Mouse (Mus musculus) neutrophil, adult 5-6 weeks (primary cell): ENCODE data around the gene Gm21860. TPM values are rescaled to one million over a fixed set of nuclear protein-coding genes. Genes with fewer than 3 reads are reported as not detected.
"Not testable (repeated sequence)": the region's sequence is repeated elsewhere in the genome, so short reads cannot be mapped to it uniquely, and the experiment has no call there.

ENCODE experiments used
- ATAC-seq: fragments of 151-379, 151-347 bp; 2 replicates; pipeline ENCODE4 v1.8.0; 2017; ENCODE audit warnings: mild to moderate bottlenecking, moderate TSS enrichment; ENCODE audit not compliant: insufficient number of reproducible peaks, poor library complexity, low FRiP score, severe bottlenecking; ENCODE audit errors: extremely low read depth
- total RNA-seq: library from RNA; stranded (forward); fragments of 200-1000 nt; gene quantifications from 2 replicates; pipeline ENCODE4 v1.2.3, GENCODE M21; 2017

Gene Gm21860
- total RNA-seq, 1 experiment from 2014 or later, result not detected

DNA sequence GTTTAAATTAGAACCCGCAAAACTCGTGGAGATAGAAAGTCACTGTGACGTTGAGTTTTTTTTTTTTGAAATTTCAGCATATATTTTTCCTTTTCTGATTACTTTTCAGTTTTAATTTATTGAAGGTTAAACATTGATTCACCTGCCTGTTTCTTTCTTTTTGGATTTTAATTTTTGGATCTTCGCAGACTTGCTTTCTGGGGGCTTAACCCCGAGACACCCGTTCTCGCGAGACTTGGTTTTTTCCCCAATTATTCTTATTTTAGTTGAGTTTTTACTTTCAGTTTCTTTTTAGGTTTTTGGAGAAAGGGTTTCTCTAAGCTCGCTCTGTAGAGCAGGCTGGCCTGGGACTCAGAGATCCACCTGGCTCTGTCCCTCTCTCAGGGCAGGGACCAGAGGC lies 36.6 kb downstream of the Gm21860 start:
- ATAC-seq, result not testable (repeated sequence)

DNA sequence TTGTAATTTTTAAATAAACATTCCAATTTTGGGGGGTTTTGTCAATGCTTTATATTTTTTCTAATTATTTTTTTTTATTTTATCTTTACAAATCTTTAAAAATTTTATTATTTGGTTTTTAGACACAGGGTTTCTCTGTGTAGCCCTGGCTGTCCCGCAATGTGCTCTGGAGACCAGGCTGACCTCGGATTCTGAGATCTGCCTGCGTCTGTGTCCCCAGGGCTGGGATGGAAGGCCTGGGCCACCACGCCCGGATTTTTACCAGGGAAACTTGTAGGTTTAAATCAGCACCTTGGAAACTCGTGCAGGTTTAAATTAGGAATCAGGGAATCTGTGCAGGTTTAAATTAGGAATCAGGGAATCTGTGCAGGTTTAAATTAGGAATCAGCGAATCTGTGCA lies 37.1 kb downstream of the Gm21860 start:
- not testable (repeated sequence) for ATAC-seq

Other genes starting within 250 kb of the Gm21860 start
- gene Gm47283, start 29.9 kb upstream of the Gm21860 start, total RNA-seq, result not detected in 2 replicates
- not detected in 2 replicates for gene Gm21748, start 84.4 kb upstream of the Gm21860 start, total RNA-seq